Mouse (Mus musculus) gastrocnemius, postnatal 25 days (tissue): ENCODE data around the gene Glod4. TPM values are rescaled to one million over a fixed set of nuclear protein-coding genes. Genes with fewer than 3 reads are reported as not detected.
A peak's percentile ranks its signal among the peaks of the same experiment; 100 is the strongest.

ENCODE experiments used
- DNase-seq: peaks from one replicate; pipeline ENCODE4 v3.0.0; 2022
- total RNA-seq, 2 experiments: library from RNA; stranded (reverse); gene quantifications; 1 replicate in 1 of 2; 2 replicates in 1 of 2; pipeline ENCODE4 v1.2.3; 2021

Gene Glod4
- total RNA-seq, 2 experiments from 2014 or later, result 19.7 to 20.4 TPM

- no peak for DNase-seq
Measured at GRCm38 (mm10) chr11:76083941-76084367, 159.6 kb downstream of the Glod4 start.

GRCm38 (mm10) chr11:76081048-76081640 is 162.4 kb downstream of the Glod4 start:
- DNase-seq, result peak; percentile 41

GRCm38 (mm10) chr11:76080293-76080692 is 163.2 kb downstream of the Glod4 start:
- DNase-seq, result no peak

GRCm38 (mm10) chr11:76077341-76077740 is 166.2 kb downstream of the Glod4 start:
- DNase-seq, result no peak

GRCm38 (mm10) chr11:76074296-76075093 is 169.0 kb downstream of the Glod4 start:
- no peak for DNase-seq

Other genes with a start within 250 kb of the Glod4 start
- not detected for gene 1700016K19Rik, start 243.8 kb downstream of the Glod4 start, total RNA-seq
- gene Rflnb, start 215.9 kb downstream of the Glod4 start, total RNA-seq, result 10 to 100 TPM; 22.5 to 34.6 TPM
- 10 to 100 TPM; 19.9 to 22.6 TPM for gene Vps53, start 64.1 kb downstream of the Glod4 start, total RNA-seq
- gene Fam57a, start 64.1 kb downstream of the Glod4 start, total RNA-seq, result 1 to 10 TPM; 1.6 to 2.8 TPM
- under 1 TPM in 1 of 2 experiments, not detected in 1; 0.51 TPM for gene Dbil5, start 26.1 kb downstream of the Glod4 start, total RNA-seq
- 1 to 10 TPM; 1.4 to 1.5 TPM for gene Gemin4, start 26.1 kb downstream of the Glod4 start, total RNA-seq
- gene Mrm3, start within 50 bp of the Glod4 start, total RNA-seq, result 10 to 100 TPM; 11.9 to 13.7 TPM
- gene Nxn, start 155.4 kb upstream of the Glod4 start, total RNA-seq, result 10 to 100 TPM; 25.6 to 32.0 TPM
- gene Timm22, start 163.2 kb upstream of the Glod4 start, total RNA-seq, result 10 to 100 TPM; 40.4 to 40.8 TPM